9 mouse cellular contexts compared by ENCODE assay signal in genomic region chr6:83411635-83412361, GRCm38 (mm10). TPM values are rescaled to one million over a fixed set of nuclear protein-coding genes. Genes with fewer than 3 reads are reported as not detected.
A peak's percentile ranks its signal among the peaks of the same experiment; 100 is the strongest.
DNase-seq lines count a peak whose midpoint lies in the region; ATAC-seq and TF ChIP-seq lines count a peak whose summit lies in the region.
"Had no signal": no experiment of that assay in that cellular context is flagged by ENCODE, and none has a peak within 500 bp of the region (broad histone marks: within the 10 kb centered on the region; RNA-seq: fewer than 3 reads in every experiment).

No protein-coding gene starts in this region.

- 90% methylated on average over 9 of the region's 9 CpGs for WGBS in hindbrain, embryonic 10.5 days
- 89% methylated on average over 9 of the region's 9 CpGs for WGBS in hindbrain, embryonic 11.5 days
- 71% methylated on average over 9 of the region's 9 CpGs for WGBS in liver, postnatal 0 days (ENCODE audit: insufficient replicate concordance)

- no peak for ATAC-seq in hindbrain, embryonic 11.5 days (ENCODE audit: low FRiP score)
- ATAC-seq in erythroblast, adult 5-6 weeks (replicated peaks; ENCODE audit: low FRiP score, poor library complexity, severe bottlenecking) = peak; percentile 61
- ATAC-seq in liver, postnatal 0 days = peak; percentile 46; the same call in 1 of the 2 replicates

- H3K27ac ChIP-seq in hindbrain, embryonic 10.5 days = peak overlapping the region; percentile 59; the same call in 1 of the 2 replicates
- H3K27ac ChIP-seq in hindbrain, embryonic 11.5 days (ENCODE audit: low read depth, low read length) = no peak overlapping the region
- no peak overlapping the region for H3K27ac ChIP-seq in liver, postnatal 0 days (ENCODE audit: low read depth)

- no peak overlapping the region for H3K4me2 ChIP-seq in hindbrain, embryonic 11.5 days (replicated peaks; ENCODE audit: low read depth, low read length)
- no peak overlapping the region for H3K4me2 ChIP-seq in liver, postnatal 0 days (ENCODE audit: low read depth, low read length)

- H3K27me3 ChIP-seq in hindbrain, embryonic 10.5 days (ENCODE audit: insufficient read depth, poor library complexity, severe bottlenecking) = no peaks in the 10 kb centered on the region
- H3K27me3 ChIP-seq in hindbrain, embryonic 11.5 days (ENCODE audit: control insufficient read depth, insufficient read depth, low read length) = no peaks in the 10 kb centered on the region
- no peaks in the 10 kb centered on the region for H3K27me3 ChIP-seq in liver, postnatal 0 days (ENCODE audit: insufficient read depth, low read length)

- H3K4me3 ChIP-seq in hindbrain, embryonic 10.5 days = no peak overlapping the region
- no peak overlapping the region for H3K4me3 ChIP-seq in hindbrain, embryonic 11.5 days (ENCODE audit: low read depth, low read length)
- H3K4me3 ChIP-seq in liver, postnatal 0 days (ENCODE audit: low read depth, low read length) = no peak overlapping the region

- TF ChIP-seq EP300 in liver, postnatal 0 days (IDR thresholded peaks at IDR 0.05; ENCODE audit: low read depth) = no peak

- TF ChIP-seq CTCF in liver, postnatal 0 days (IDR thresholded peaks at IDR 0.05; ENCODE audit: low read depth) = no peak

- H3K9me3 ChIP-seq in hindbrain, embryonic 10.5 days = no peaks in the 10 kb centered on the region
- H3K9me3 ChIP-seq in hindbrain, embryonic 11.5 days (ENCODE audit: control insufficient read depth, low read length) = no peaks in the 10 kb centered on the region
- no peaks in the 10 kb centered on the region for H3K9me3 ChIP-seq in liver, postnatal 0 days (ENCODE audit: low read length)
- H3K9me3 ChIP-seq: G1E had no signal

- H3K4me1 ChIP-seq in hindbrain, embryonic 10.5 days (replicated peaks) = peaks cover 54% of the 10 kb centered on the region
- H3K4me1 ChIP-seq in hindbrain, embryonic 11.5 days (replicated peaks; ENCODE audit: control insufficient read depth, insufficient read depth, low read length) = peaks cover 7% of the 10 kb centered on the region; the same call in 1 of the 2 replicates
- H3K4me1 ChIP-seq in liver, postnatal 0 days (ENCODE audit: insufficient read depth) = peaks cover 44% of the 10 kb centered on the region

- peaks cover 60% of the 10 kb centered on the region for H3K36me3 ChIP-seq in hindbrain, embryonic 10.5 days
- no peaks in the 10 kb centered on the region for H3K36me3 ChIP-seq in hindbrain, embryonic 11.5 days (ENCODE audit: control insufficient read depth, insufficient read depth, low read length)
- H3K36me3 ChIP-seq in liver, postnatal 0 days (replicated peaks; ENCODE audit: insufficient read depth, low read length) = peaks cover 3% of the 10 kb centered on the region

- DNase-seq in hindbrain, embryonic 10.5 days (ENCODE audit: low spot score) = no peak
- no peak for DNase-seq in hindbrain, embryonic 11.5 days (ENCODE audit: low spot score)
- peak; percentile 73 for DNase-seq in CD4-positive helper T cell, adult 2 months (ENCODE audit: low read depth, low spot score)
- DNase-seq in liver, postnatal 0 days = no peak
- DNase-seq in yolk sac, embryonic 10.5 days (ENCODE audit: low spot score) = no peak
- DNase-seq in testis, postnatal 10 days (ENCODE audit: low spot score) = no peak
- no peak for DNase-seq in cerebellum, adult 11 months

- no peak overlapping the region for H3K9ac ChIP-seq in hindbrain, embryonic 11.5 days (ENCODE audit: low read depth, low read length)
- no peak overlapping the region for H3K9ac ChIP-seq in liver, postnatal 0 days (replicated peaks)

RNA-seq across cellular contexts. Expression of gene Tet3, which starts 47.1 kb away (rescaled TPM):
- polyA plus RNA-seq in hindbrain, embryonic 10.5 days (2016; fragmentation: Nextera tagmentation; extraction: Ambion mirVana) = 51.1 and 56.5 TPM in 2 replicates
- polyA plus RNA-seq in hindbrain, embryonic 11.5 days (2014; fragmentation: Nextera tagmentation; extraction: Ambion mirVana) = 45.3 and 55.6 TPM in 2 replicates
- total RNA-seq in erythroblast, adult 5-6 weeks (2015; ENCODE audit: low replicate concordance) = 29.6 and 35.1 TPM in 2 replicates
- 24.9 and 25.5 TPM in 2 replicates for total RNA-seq in erythroblast, adult 5-6 weeks (2017; ENCODE audit: low replicate concordance)
- 7.9 and 8.5 TPM in 2 replicates for polyA plus RNA-seq in liver, postnatal 0 days (2015; fragmentation: Nextera tagmentation; extraction: Ambion mirVana)
